Mouse (Mus musculus): ENCODE results near the gene Kifc5b. TPM values are rescaled to one million over a fixed set of nuclear protein-coding genes. Genes with fewer than 3 reads are reported as not detected.

Gene Kifc5b
- total RNA-seq (2023) = 10 to 100 TPM; 20.7 to 24.2 TPM

DNA sequence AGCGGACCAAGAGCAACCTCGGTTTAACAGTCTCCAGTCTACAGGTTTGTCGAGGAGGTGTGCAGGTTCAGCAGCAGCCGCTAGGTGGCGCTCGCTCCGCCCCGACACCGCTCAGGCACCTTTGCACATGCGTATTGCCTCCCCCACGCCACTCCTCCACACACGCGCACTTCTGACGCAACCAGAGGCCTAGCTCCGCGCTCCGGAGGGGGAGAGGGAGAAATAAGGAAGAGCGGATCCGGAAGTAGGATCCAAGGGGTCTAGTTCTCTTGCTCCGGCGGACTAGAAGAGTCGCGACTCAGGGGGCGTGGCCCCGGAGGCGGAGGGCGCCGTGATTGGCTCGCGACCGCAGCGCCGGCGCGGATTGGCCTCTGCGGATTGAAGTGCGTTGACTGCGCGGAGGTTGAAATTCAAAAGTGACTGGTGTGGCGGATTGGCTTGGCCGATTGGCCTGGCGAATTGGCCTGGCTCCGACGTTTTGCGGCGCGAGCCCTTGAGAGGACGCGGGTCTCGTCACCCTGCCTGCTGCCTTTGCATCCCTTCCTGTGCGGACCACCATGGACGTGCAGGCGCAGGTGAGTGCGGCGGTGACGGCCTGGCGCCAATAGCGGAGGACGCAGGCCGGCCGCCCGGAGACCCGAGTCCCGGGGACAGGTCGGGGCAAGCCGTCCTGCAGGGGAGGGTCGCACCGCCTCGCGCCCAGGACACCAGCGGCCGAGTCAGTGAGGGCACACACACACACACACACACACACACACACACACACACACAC, at the start of gene Kifc5b:
TSS of gene Kifc5b (plus strand) at position 381 of the 772 bp plus-strand sequence.

DNA sequence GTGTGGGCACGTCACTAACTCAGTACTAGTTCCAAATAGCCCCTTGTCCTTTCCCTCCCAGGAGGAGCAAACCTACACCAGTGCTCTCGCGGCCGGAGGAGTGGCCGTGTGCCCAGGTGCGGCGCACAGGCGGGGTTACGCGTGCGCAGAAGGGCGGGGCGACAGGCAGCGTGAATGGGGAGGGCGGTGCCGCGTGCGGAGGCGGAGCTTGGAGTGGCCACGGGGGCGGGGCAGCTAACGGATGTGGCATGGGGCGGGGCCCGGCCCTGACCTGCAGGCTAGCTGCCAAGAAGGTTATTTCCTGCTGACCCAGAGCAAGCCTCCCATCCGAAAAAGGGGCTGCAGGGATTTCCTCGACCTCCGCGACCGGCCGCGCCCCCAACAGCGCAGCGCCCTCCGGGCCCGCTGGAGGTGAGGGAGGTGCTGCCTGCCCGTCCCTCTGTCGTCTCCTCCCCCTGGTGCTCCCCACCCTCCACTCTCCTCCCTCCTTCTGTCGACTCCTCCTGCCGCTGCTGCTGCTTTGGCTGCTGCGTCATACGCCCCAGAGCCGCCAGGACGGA, 16.0 kb downstream of the Kifc5b start, which contains the start of gene Phf1:
TSS of gene Phf1 (plus strand) at position 214 of the 560 bp plus-strand sequence.

GRCm38 (mm10) chr17:26939178-26939972, 22.5 kb downstream of the Kifc5b start, which contains the start of gene Cuta:
Cuta (minus strand) TSS chr17:26939569.

GRCm38 (mm10) chr17:26941031-26941789, 24.3 kb downstream of the Kifc5b start, which contains the start of gene Syngap1:
Syngap1 (plus strand) TSS chr17:26941253.

GRCm38 (mm10) chr17:26972703-26973574, 56.0 kb downstream of the Kifc5b start, which contains the start of gene Zbtb9:
Zbtb9 (plus strand) TSS chr17:26973167.

Other genes starting within 250 kb of the Kifc5b start
- 10 to 100 TPM; 42.7 to 52.5 TPM for gene Crebrf, start 201.4 kb upstream of the Kifc5b start, total RNA-seq (2023)
- 10 to 100 TPM; 14.3 to 17.5 TPM for gene Bnip1, start 136.0 kb upstream of the Kifc5b start, total RNA-seq (2023)
- gene Nkx2-5, start 72.1 kb upstream of the Kifc5b start, total RNA-seq (2023) = not detected
- 10 to 100 TPM; 57.3 to 61.4 TPM for gene Phf1, start 16.0 kb downstream of the Kifc5b start, total RNA-seq (2023)
- 10 to 100 TPM; 62.3 to 63.5 TPM for gene Cuta, start 22.5 kb downstream of the Kifc5b start, total RNA-seq (2023)
- 1 to 10 TPM; 5.7 to 7.8 TPM for gene Syngap1, start 24.2 kb downstream of the Kifc5b start, total RNA-seq (2023)
- gene Zbtb9, start 56.1 kb downstream of the Kifc5b start, total RNA-seq (2023) = 10 to 100 TPM in 1 of 2 experiments, 1 to 10 TPM in 1; 9.9 to 10.3 TPM
- gene Bak1, start 111.9 kb downstream of the Kifc5b start, total RNA-seq (2023) = 10 to 100 TPM; 73.2 to 78.1 TPM
- gene Itpr3, start 140.2 kb downstream of the Kifc5b start, total RNA-seq (2023) = 1 to 10 TPM; 5.5 to 6.7 TPM
- gene Uqcc2, start 216.8 kb downstream of the Kifc5b start, total RNA-seq (2023) = 10 to 100 TPM; 37.1 to 39.6 TPM